Comparison of ENCODE assay signal across 15 mouse cellular contexts in genomic region chr6:117563704-117564103, GRCm38 (mm10).
DNase-seq lines count a peak whose midpoint lies in the region; ATAC-seq and TF ChIP-seq lines count a peak whose summit lies in the region.
"Had no signal": no experiment of that assay in that cellular context is flagged by ENCODE, and none has a peak within 500 bp of the region (broad histone marks: within the 10 kb centered on the region; RNA-seq: fewer than 3 reads in every experiment).

No protein-coding gene starts in this region.

- 72% methylated on average over 1 of the region's 1 CpGs for WGBS in forebrain, embryonic 16.5 days
- 84% methylated on average over 1 of the region's 1 CpGs for WGBS in forebrain, embryonic 12.5 days
- WGBS in limb, embryonic 14.5 days = 79% methylated on average over 1 of the region's 1 CpGs
- 90% methylated on average over 1 of the region's 1 CpGs for WGBS in limb, embryonic 10.5 days
- 77% methylated on average over 1 of the region's 1 CpGs for WGBS in hindbrain, embryonic 14.5 days

- no peaks in the 10 kb centered on the region for H3K9me3 ChIP-seq in forebrain, embryonic 16.5 days (ENCODE audit: control insufficient read depth, low read length)
- no peaks in the 10 kb centered on the region for H3K9me3 ChIP-seq in forebrain, embryonic 12.5 days
- H3K9me3 ChIP-seq in limb, embryonic 14.5 days (ENCODE audit: control insufficient read depth, low read length) = no peaks in the 10 kb centered on the region
- no peaks in the 10 kb centered on the region for H3K9me3 ChIP-seq in limb, embryonic 10.5 days (replicated peaks)
- H3K9me3 ChIP-seq in hindbrain, embryonic 14.5 days (ENCODE audit: control insufficient read depth, low read length) = no peaks in the 10 kb centered on the region
- H3K9me3 ChIP-seq: embryonic facial prominence, embryonic 15.5 days; liver, embryonic 13.5 days had no signal

- H3K4me2 ChIP-seq in forebrain, embryonic 16.5 days (ENCODE audit: low read length) = no peak overlapping the region
- H3K4me2 ChIP-seq in forebrain, embryonic 12.5 days = no peak overlapping the region
- H3K4me2 ChIP-seq in limb, embryonic 14.5 days (replicated peaks; ENCODE audit: low read depth, low read length, severe bottlenecking) = no peak overlapping the region
- H3K4me2 ChIP-seq in hindbrain, embryonic 14.5 days (replicated peaks) = no peak overlapping the region
- H3K4me2 ChIP-seq: embryonic facial prominence, embryonic 15.5 days; liver, embryonic 13.5 days had no signal

- H3K27ac ChIP-seq in forebrain, embryonic 16.5 days (ENCODE audit: low read length) = no peak overlapping the region
- no peak overlapping the region for H3K27ac ChIP-seq in forebrain, embryonic 12.5 days
- H3K27ac ChIP-seq in limb, embryonic 14.5 days (replicated peaks; ENCODE audit: low read depth, low read length) = no peak overlapping the region
- H3K27ac ChIP-seq in limb, embryonic 10.5 days = no peak overlapping the region
- no peak overlapping the region for H3K27ac ChIP-seq in hindbrain, embryonic 14.5 days
- H3K27ac ChIP-seq: embryonic facial prominence, embryonic 15.5 days; liver, embryonic 13.5 days had no signal

- ATAC-seq in forebrain, embryonic 16.5 days = peak; percentile 31; the same call in 1 of the 2 replicates
- ATAC-seq in forebrain, embryonic 12.5 days (ENCODE audit: low FRiP score) = no peak
- ATAC-seq in limb, embryonic 14.5 days (ENCODE audit: low FRiP score, low read depth) = no peak
- ATAC-seq in hindbrain, embryonic 14.5 days (ENCODE audit: low FRiP score) = no peak

- no peak for TF ChIP-seq POLR2A in limb, embryonic 14.5 days (IDR thresholded peaks at IDR 0.05; ENCODE audit: borderline replicate concordance, extremely low read depth, insufficient read depth, insufficient read length)

- H3K27me3 ChIP-seq in forebrain, embryonic 16.5 days (replicated peaks; ENCODE audit: control insufficient read depth, insufficient read depth, low read length) = no peaks in the 10 kb centered on the region
- no peaks in the 10 kb centered on the region for H3K27me3 ChIP-seq in forebrain, embryonic 12.5 days
- no peaks in the 10 kb centered on the region for H3K27me3 ChIP-seq in limb, embryonic 14.5 days (ENCODE audit: control insufficient read depth, insufficient read depth, low read length)
- H3K27me3 ChIP-seq in limb, embryonic 10.5 days (ENCODE audit: low read depth, poor library complexity, severe bottlenecking) = no peaks in the 10 kb centered on the region
- no peaks in the 10 kb centered on the region for H3K27me3 ChIP-seq in hindbrain, embryonic 14.5 days (ENCODE audit: control insufficient read depth, insufficient read depth, low read length)
- H3K27me3 ChIP-seq: embryonic facial prominence, embryonic 15.5 days; liver, embryonic 13.5 days had no signal

- no peaks in the 10 kb centered on the region for H3K36me3 ChIP-seq in forebrain, embryonic 16.5 days (ENCODE audit: control insufficient read depth, insufficient read depth)
- H3K36me3 ChIP-seq in forebrain, embryonic 12.5 days (replicated peaks) = no peaks in the 10 kb centered on the region
- H3K36me3 ChIP-seq in limb, embryonic 14.5 days (ENCODE audit: control insufficient read depth, insufficient read depth, low read length) = no peaks in the 10 kb centered on the region
- no peaks in the 10 kb centered on the region for H3K36me3 ChIP-seq in limb, embryonic 10.5 days
- no peaks in the 10 kb centered on the region for H3K36me3 ChIP-seq in hindbrain, embryonic 14.5 days (replicated peaks; ENCODE audit: control insufficient read depth, insufficient read depth)
- H3K36me3 ChIP-seq: embryonic facial prominence, embryonic 15.5 days; liver, embryonic 13.5 days had no signal

- no peaks in the 10 kb centered on the region for H3K4me1 ChIP-seq in forebrain, embryonic 16.5 days (replicated peaks; ENCODE audit: control insufficient read depth, insufficient read depth, low read length)
- H3K4me1 ChIP-seq in forebrain, embryonic 12.5 days = no peaks in the 10 kb centered on the region
- H3K4me1 ChIP-seq in limb, embryonic 14.5 days (ENCODE audit: control insufficient read depth, insufficient read depth, low read length) = no peaks in the 10 kb centered on the region
- H3K4me1 ChIP-seq in limb, embryonic 10.5 days = peaks cover 14% of the 10 kb centered on the region
- no peaks in the 10 kb centered on the region for H3K4me1 ChIP-seq in hindbrain, embryonic 14.5 days (replicated peaks; ENCODE audit: control insufficient read depth, insufficient read depth, low read length)
- H3K4me1 ChIP-seq: embryonic facial prominence, embryonic 15.5 days; liver, embryonic 13.5 days had no signal

- no peak overlapping the region for H3K9ac ChIP-seq in forebrain, embryonic 16.5 days (replicated peaks; ENCODE audit: low read depth, low read length)
- H3K9ac ChIP-seq in forebrain, embryonic 12.5 days = no peak overlapping the region
- H3K9ac ChIP-seq in limb, embryonic 14.5 days (ENCODE audit: low read depth, low read length, severe bottlenecking) = no peak overlapping the region
- no peak overlapping the region for H3K9ac ChIP-seq in hindbrain, embryonic 14.5 days
- H3K9ac ChIP-seq: embryonic facial prominence, embryonic 15.5 days; liver, embryonic 13.5 days had no signal

- DNase-seq in limb, embryonic 14.5 days (ENCODE audit: low spot score) = peak; percentile 37
- DNase-seq in limb, embryonic 10.5 days (ENCODE audit: low spot score) = no peak
- peak; percentile 59 for DNase-seq in adipocyte (ENCODE audit: low spot score)
- DNase-seq in right cerebral cortex, adult 2 months (ENCODE audit: low spot score in 2 of 2) = peak; percentile 31 to 61
- no peak for DNase-seq in thymus, postnatal 14 days
- DNase-seq in hindbrain, embryonic 14.5 days (ENCODE audit: low spot score) = no peak
- DNase-seq: adrenal gland, postnatal 25 days; cerebellum, adult 9-10 months; gastrocnemius, postnatal 10 days; heart, postnatal 36 days; kidney, adult 8-10 months; liver, embryonic 13.5 days had no signal

- H3K4me3 ChIP-seq in forebrain, embryonic 16.5 days (replicated peaks; ENCODE audit: low read length) = no peak overlapping the region
- no peak overlapping the region for H3K4me3 ChIP-seq in forebrain, embryonic 12.5 days (replicated peaks)
- H3K4me3 ChIP-seq in limb, embryonic 14.5 days (replicated peaks; ENCODE audit: low read length) = no peak overlapping the region
- no peak overlapping the region for H3K4me3 ChIP-seq in limb, embryonic 10.5 days
- H3K4me3 ChIP-seq in hindbrain, embryonic 14.5 days (replicated peaks; ENCODE audit: low read length) = no peak overlapping the region
- H3K4me3 ChIP-seq: embryonic facial prominence, embryonic 15.5 days; liver, embryonic 13.5 days had no signal

Comparison
In these comparisons a context has a peak if more than half of its experiments do, and no peak if none do; other contexts are left out.
1. DNase-seq: peak in limb, embryonic 14.5 days (single experiment), adipocyte (single experiment) and right cerebral cortex, adult 2 months (2 of 2); none in limb, embryonic 10.5 days (single experiment), thymus, postnatal 14 days (single experiment) and hindbrain, embryonic 14.5 days (single experiment).